Mouse (Mus musculus) stomach, embryonic 16.5 days (tissue): ENCODE measurements around the gene Klhl29. TPM values are rescaled to one million over a fixed set of nuclear protein-coding genes. Genes with fewer than 3 reads are reported as not detected.
"Not testable (repeated sequence)": the region's sequence is repeated elsewhere in the genome, so short reads cannot be mapped to it uniquely, and the experiment has no call there.

Source experiments
- ATAC-seq: fragments of 200-750 bp; cut with Nextera tagmentation; 2 replicates; pipeline ENCODE4 v1.8.0; 2017; ENCODE audit warnings: moderate number of reproducible peaks, moderate TSS enrichment; ENCODE audit not compliant: insufficient read depth, low FRiP score
- H3K27ac ChIP-seq: fragments of 300-500 bp; sonication (generic); 2 replicates; pipeline ENCODE4 v1.5.1; 2014; ENCODE audit warnings: low read length
- H3K27me3 ChIP-seq: fragments of 300-500 bp; sonication (generic); 2 replicates; pipeline ENCODE4 v1.6.1; 2014; ENCODE audit warnings: low read length, control low read depth, mixed read lengths; ENCODE audit not compliant: control insufficient read depth, insufficient read depth
- H3K36me3 ChIP-seq: fragments of 300-500 bp; sonication (generic); 2 replicates; pipeline ENCODE4 v1.6.1; 2014; ENCODE audit warnings: low read length; ENCODE audit not compliant: control insufficient read depth, insufficient read depth
- H3K4me1 ChIP-seq: fragments of 300-500 bp; sonication (generic); 2 replicates; pipeline ENCODE4 v1.6.1; 2014; ENCODE audit warnings: low read length, control low read depth, mixed read lengths; ENCODE audit not compliant: control insufficient read depth, insufficient read depth
- H3K4me2 ChIP-seq: fragments of 300-500 bp; sonication (generic); 2 replicates; pipeline ENCODE4 v1.6.1; 2014; ENCODE audit warnings: low read depth, low read length, mixed read lengths
- H3K4me3 ChIP-seq: fragments of 300-500 bp; sonication (generic); replicated peaks from 2 replicates; pipeline ENCODE4 v1.5.1; 2014; ENCODE audit warnings: mild to moderate bottlenecking, low read length
- H3K9ac ChIP-seq: fragments of 300-500 bp; sonication (generic); 2 replicates; pipeline ENCODE4 v1.6.1; 2014; ENCODE audit warnings: low read length
- H3K9me3 ChIP-seq: fragments of 300-500 bp; sonication (generic); replicated peaks from 2 replicates; pipeline ENCODE4 v1.6.1; 2016; ENCODE audit warnings: low read length, control low read depth; ENCODE audit not compliant: control insufficient read depth
- WGBS: fragments of 180-500 bp; shearing (Covaris S2); extraction: QIAGEN DNeasy Blood & Tissue Kit; methylation state at CpG from one replicate; pipeline ENCODE4 v1.1.7; 2014; 5-methylcytosine and 5-hydroxymethylcytosine counted together
- polyA plus RNA-seq: library from polyadenylated mRNA; unstranded; fragments of >200 nt; fragmentation: Nextera tagmentation; extraction: Ambion mirVana; gene quantifications from 2 replicates; pipeline ENCODE4 v1.2.1, GENCODE M21; 2015

Klhl29 gene
- polyA plus RNA-seq, 1 experiment from 2014 or later, result 0.76 TPM

DNA sequence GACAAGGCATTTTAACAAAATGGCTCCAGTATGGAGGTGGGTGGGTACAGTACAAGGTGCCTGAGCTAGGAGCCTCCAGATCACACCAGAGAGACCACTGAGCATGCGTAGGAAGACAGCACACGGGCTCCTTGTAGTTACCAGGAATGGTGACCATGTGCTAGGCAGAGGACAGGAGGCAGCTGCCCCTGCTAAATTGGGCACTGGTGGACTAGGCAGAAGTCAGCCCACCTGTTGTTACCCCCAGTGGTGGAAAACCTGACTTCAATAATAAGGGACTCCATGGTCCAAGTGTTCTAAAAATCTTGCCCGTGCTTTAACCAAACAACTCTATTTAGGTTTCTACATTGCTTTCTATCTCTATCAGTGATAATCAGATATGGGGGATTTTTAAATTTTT is 10.6 kb downstream of the Klhl29 start:
- Histone ChIP-seq H3K27ac (no peak overlapping the region), H3K27me3 (no peaks in the 10 kb centered on the region), H3K4me2 (no peak overlapping the region), H3K4me1 (no peaks in the 10 kb centered on the region), H3K36me3 (no peaks in the 10 kb centered on the region), H3K9me3 (no peaks in the 10 kb centered on the region), H3K4me3 (no peak overlapping the region), H3K9ac (no peak overlapping the region)
- 92% methylated on average over 3 of the region's 3 CpGs for WGBS
- no peak for ATAC-seq

DNA sequence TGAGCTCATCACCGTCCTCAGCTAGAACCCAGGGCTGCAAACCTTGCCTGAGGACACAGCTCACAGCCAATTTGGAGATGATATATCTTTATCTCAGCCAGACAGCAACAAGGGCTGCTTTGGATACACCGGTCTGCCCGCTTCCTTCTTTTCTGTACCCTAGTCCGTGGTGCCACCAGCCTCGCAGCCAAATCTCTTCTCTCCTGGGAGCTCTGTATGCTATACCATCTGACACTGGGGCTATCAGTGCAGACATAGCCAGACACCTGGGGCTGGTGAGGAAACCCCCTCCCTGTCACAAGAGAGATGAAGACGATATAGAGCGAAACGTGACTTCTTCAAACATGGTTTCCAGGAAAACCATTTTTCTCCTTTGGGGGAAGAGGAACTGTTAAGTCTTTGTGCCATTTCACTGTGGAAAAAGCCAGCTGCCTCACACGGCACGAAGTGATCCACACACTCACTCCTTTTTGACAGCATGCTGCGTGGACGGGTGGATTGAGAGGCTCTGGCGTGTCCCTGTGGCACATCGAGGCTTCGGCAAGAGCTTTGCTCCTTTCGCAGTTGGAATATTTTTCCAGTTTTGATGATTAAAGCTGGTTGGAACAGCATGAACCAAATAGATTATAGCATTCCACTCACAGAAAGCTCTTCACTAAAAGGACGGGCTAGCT is 11.4 kb downstream of the Klhl29 start:
- H3K9me3 ChIP-seq, result no peaks in the 10 kb centered on the region
- no peak for ATAC-seq
- no peaks in the 10 kb centered on the region for H3K36me3 ChIP-seq
- H3K9ac ChIP-seq, result no peak overlapping the region
- peaks cover 2% of the 10 kb centered on the region; the same call in 1 of the 2 replicates for H3K4me1 ChIP-seq
- 87% methylated on average over 17 of the region's 17 CpGs for WGBS
- no peak overlapping the region for H3K4me2 ChIP-seq
- H3K27ac ChIP-seq, result no peak overlapping the region
- no peaks in the 10 kb centered on the region for H3K27me3 ChIP-seq
- no peak overlapping the region for H3K4me3 ChIP-seq

- H3K9me3 ChIP-seq, result no peaks in the 10 kb centered on the region
- H3K27me3 ChIP-seq, result no peaks in the 10 kb centered on the region
- no peak overlapping the region for H3K4me2 ChIP-seq
- WGBS, result 32% methylated on average over 5 of the region's 5 CpGs
- no peak for ATAC-seq
- no peak overlapping the region for H3K27ac ChIP-seq
- H3K4me3 ChIP-seq, result no peak overlapping the region
- H3K36me3 ChIP-seq, result no peaks in the 10 kb centered on the region
- H3K4me1 ChIP-seq, result peaks cover 5% of the 10 kb centered on the region; the same call in 1 of the 2 replicates
- no peak overlapping the region for H3K9ac ChIP-seq
These were observed 16.4 kb downstream of the Klhl29 start for GRCm38 (mm10) chr12:5359065-5359464.

GRCm38 (mm10) chr12:5358497-5358896 is 17.0 kb downstream of the Klhl29 start:
- Histone ChIP-seq H3K9me3 (no peaks in the 10 kb centered on the region), H3K4me1 (peaks cover 5% of the 10 kb centered on the region; the same call in 1 of the 2 replicates), H3K9ac (no peak overlapping the region), H3K27me3 (no peaks in the 10 kb centered on the region), H3K4me2 (no peak overlapping the region), H3K27ac (no peak overlapping the region), H3K36me3 (no peaks in the 10 kb centered on the region), H3K4me3 (no peak overlapping the region)
- 47% methylated on average over 6 of the region's 6 CpGs for WGBS
- no peak for ATAC-seq

- H3K9me3 ChIP-seq, result no peaks in the 10 kb centered on the region
- H3K27ac ChIP-seq, result no peak overlapping the region
- no peak overlapping the region for H3K9ac ChIP-seq
- no peak overlapping the region for H3K4me3 ChIP-seq
- no peak overlapping the region for H3K4me2 ChIP-seq
- 88% methylated on average over 9 of the region's 9 CpGs for WGBS
- no peaks in the 10 kb centered on the region for H3K4me1 ChIP-seq
- H3K36me3 ChIP-seq, result no peaks in the 10 kb centered on the region
- ATAC-seq, result no peak
- H3K27me3 ChIP-seq, result no peaks in the 10 kb centered on the region
These were observed 22.1 kb downstream of the Klhl29 start for GRCm38 (mm10) chr12:5353416-5353815.

DNA sequence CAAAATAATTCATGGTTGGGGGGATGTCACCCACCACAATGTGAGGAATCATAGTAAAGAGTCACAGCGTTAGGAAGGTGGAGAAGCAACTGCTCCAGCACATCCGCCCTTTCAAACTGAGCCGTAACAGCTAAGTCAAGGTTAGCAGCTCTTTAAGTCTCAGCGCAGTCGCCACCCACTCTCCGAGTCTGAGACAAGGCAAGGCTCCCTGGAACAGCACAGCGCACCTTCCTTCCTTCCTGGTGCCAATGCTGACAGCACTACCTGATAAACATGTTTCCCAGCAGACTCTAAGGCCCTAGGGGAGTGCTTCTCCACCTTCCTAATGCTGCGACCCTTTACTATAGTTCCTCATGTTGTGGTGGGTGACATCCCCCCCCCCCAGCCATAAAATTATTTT is 22.7 kb downstream of the Klhl29 start:
- Histone ChIP-seq H3K4me1 (no peaks in the 10 kb centered on the region), H3K9me3 (no peaks in the 10 kb centered on the region), H3K9ac (no peak overlapping the region), H3K36me3 (no peaks in the 10 kb centered on the region), H3K27ac (no peak overlapping the region), H3K4me3 (no peak overlapping the region), H3K27me3 (no peaks in the 10 kb centered on the region), H3K4me2 (no peak overlapping the region)
- no peak for ATAC-seq
- WGBS, result 90% methylated on average over 8 of the region's 8 CpGs

- no peaks in the 10 kb centered on the region for H3K9me3 ChIP-seq
- H3K36me3 ChIP-seq, result no peaks in the 10 kb centered on the region
- H3K4me1 ChIP-seq, result no peaks in the 10 kb centered on the region
- H3K4me2 ChIP-seq, result no peak overlapping the region
- 81% methylated on average over 11 of the region's 11 CpGs for WGBS
- no peak overlapping the region for H3K4me3 ChIP-seq
- H3K27ac ChIP-seq, result no peak overlapping the region
- no peak for ATAC-seq
- H3K27me3 ChIP-seq, result no peaks in the 10 kb centered on the region
- H3K9ac ChIP-seq, result no peak overlapping the region
These were observed 24.8 kb downstream of the Klhl29 start for GRCm38 (mm10) chr12:5350491-5351285.

GRCm38 (mm10) chr12:5345088-5345487 is 30.4 kb downstream of the Klhl29 start:
- Histone ChIP-seq H3K27ac (no peak overlapping the region), H3K36me3 (no peaks in the 10 kb centered on the region), H3K27me3 (no peaks in the 10 kb centered on the region), H3K4me3 (no peak overlapping the region), H3K4me1 (peaks cover 6% of the 10 kb centered on the region), H3K4me2 (no peak overlapping the region), H3K9me3 (no peaks in the 10 kb centered on the region), H3K9ac (no peak overlapping the region)
- no peak for ATAC-seq
- 57% methylated on average over 6 of the region's 6 CpGs for WGBS

- not testable (repeated sequence) for ATAC-seq
These were observed 31.0 kb downstream of the Klhl29 start for GRCm38 (mm10) chr12:5344457-5344856.

More at GRCm38 (mm10) chr12:5344457-5344856, 31.0 kb downstream of the Klhl29 start:
- H3K4me2 ChIP-seq, H3K27ac ChIP-seq, H3K9ac ChIP-seq, H3K27me3 ChIP-seq, H3K9me3 ChIP-seq, H3K4me1 ChIP-seq, H3K4me3 ChIP-seq, H3K36me3 ChIP-seq: not testable (repeated sequence)
- WGBS, result 76% methylated on average over 6 of the region's 7 CpGs
